Mouse (Mus musculus) kidney, embryonic 16.5 days (tissue): ENCODE measurements around the gene Lrrc47. TPM values are rescaled to one million over a fixed set of nuclear protein-coding genes. Genes with fewer than 3 reads are reported as not detected.

Experiments used
- ATAC-seq: fragments of 200-750 bp; cut with Nextera tagmentation; 2 replicates; pipeline ENCODE4 v1.8.0; 2017; ENCODE audit warnings: moderate TSS enrichment; ENCODE audit not compliant: low FRiP score, low TSS enrichment
- H3K27ac ChIP-seq: fragments of 300-500 bp; sonication (generic); 2 replicates; pipeline ENCODE4 v1.5.1; 2014; ENCODE audit warnings: low read length
- H3K27me3 ChIP-seq: fragments of 300-500 bp; sonication (generic); 2 replicates; pipeline ENCODE4 v1.6.1; 2014; ENCODE audit warnings: low read length, control low read depth, mixed read lengths; ENCODE audit not compliant: insufficient read depth
- H3K36me3 ChIP-seq: fragments of 300-500 bp; sonication (generic); 2 replicates; pipeline ENCODE4 v1.6.1; 2014; ENCODE audit warnings: low read length, control low read depth, mixed read lengths; ENCODE audit not compliant: insufficient read depth
- H3K4me1 ChIP-seq: fragments of 300-500 bp; sonication (generic); 2 replicates; pipeline ENCODE4 v1.6.1; 2014; ENCODE audit warnings: low read length, control low read depth, mixed read lengths; ENCODE audit not compliant: insufficient read depth
- H3K4me2 ChIP-seq: fragments of 300-500 bp; sonication (generic); replicated peaks from 2 replicates; pipeline ENCODE4 v1.6.1; 2014; ENCODE audit warnings: low read depth, low read length
- H3K4me3 ChIP-seq: fragments of 300-500 bp; sonication (generic); 2 replicates; pipeline ENCODE4 v1.5.1; 2014; ENCODE audit warnings: mild to moderate bottlenecking, low read length
- H3K9ac ChIP-seq: fragments of 300-500 bp; sonication (generic); replicated peaks from 2 replicates; pipeline ENCODE4 v1.6.1; 2014; ENCODE audit warnings: low read length
- H3K9me3 ChIP-seq: fragments of 300-500 bp; sonication (generic); 2 replicates; pipeline ENCODE4 v1.6.1; 2016; ENCODE audit warnings: low read length, control low read depth
- WGBS: fragments of 180-500 bp; shearing (Covaris S2); extraction: QIAGEN DNeasy Blood & Tissue Kit; methylation state at CpG from one replicate; pipeline ENCODE4 v1.1.7; 2014; 5-methylcytosine and 5-hydroxymethylcytosine counted together
- polyA plus RNA-seq: library from polyadenylated mRNA; unstranded; fragments of >200 nt; fragmentation: Nextera tagmentation; extraction: Ambion mirVana; gene quantifications from 2 replicates; pipeline ENCODE4 v1.2.1, GENCODE M21; 2015

Lrrc47 gene
- 16.8 and 21.9 TPM in 2 replicates for polyA plus RNA-seq

- H3K9ac ChIP-seq, result peak within 1 kb of the TSS; percentile 96
- peaks cover 27% of the 10 kb centered on the region for H3K36me3 ChIP-seq
- peak; percentile 96 for ATAC-seq
- H3K4me1 ChIP-seq, result peaks cover 15% of the 10 kb centered on the region
- peak within 1 kb of the TSS; percentile 100 for H3K4me3 ChIP-seq
- H3K4me2 ChIP-seq, result peak within 1 kb of the TSS; percentile 98
- 0% methylated on average over 41 of the region's 59 CpGs for WGBS
- no peaks in the 10 kb centered on the region for H3K27me3 ChIP-seq
- H3K27ac ChIP-seq, result peak within 1 kb of the TSS; percentile 50; the same call in 1 of the 2 replicates
- no peaks in the 10 kb centered on the region for H3K9me3 ChIP-seq
Observed at GRCm38 (mm10) chr4:154011646-154012089, at the start of gene Lrrc47. Gene Lrrc47 (plus strand): TSS chr4:154011731.

- no peak for ATAC-seq
- H3K4me2 ChIP-seq, result no peak overlapping the region
- H3K27me3 ChIP-seq, result no peaks in the 10 kb centered on the region
- no peak overlapping the region for H3K4me3 ChIP-seq
- no peak overlapping the region for H3K27ac ChIP-seq
- H3K4me1 ChIP-seq, result peaks cover 12% of the 10 kb centered on the region
- peaks cover 57% of the 10 kb centered on the region for H3K36me3 ChIP-seq
- no peaks in the 10 kb centered on the region for H3K9me3 ChIP-seq
- 81% methylated on average over 7 of the region's 7 CpGs for WGBS
- no peak overlapping the region for H3K9ac ChIP-seq
Observed at GRCm38 (mm10) chr4:153962631-153963030, 48.9 kb upstream of the Lrrc47 start.

DNA sequence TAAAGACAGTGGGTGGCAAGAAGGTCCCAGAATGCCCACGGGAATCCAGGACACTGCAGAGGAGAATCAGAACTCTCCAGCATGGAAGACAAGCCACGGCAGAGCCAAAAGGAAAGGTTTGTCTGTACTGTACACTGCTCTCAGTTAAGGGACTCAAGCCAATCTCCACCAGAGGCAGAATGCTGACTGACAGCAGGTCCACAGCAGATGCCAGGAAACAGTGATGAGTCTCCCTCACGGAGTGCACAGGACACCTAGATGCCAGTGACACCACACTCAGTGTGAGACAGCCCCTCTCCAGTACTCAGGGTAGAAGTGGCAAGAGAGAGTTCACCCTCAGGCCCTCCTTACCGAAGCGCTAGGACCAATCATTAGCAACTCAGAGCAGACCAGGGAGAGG is 44.9 kb upstream of the Lrrc47 start:
- Histone ChIP-seq H3K27me3 (no peaks in the 10 kb centered on the region), H3K9ac (no peak overlapping the region), H3K4me1 (no peaks in the 10 kb centered on the region), H3K9me3 (no peaks in the 10 kb centered on the region), H3K36me3 (peaks cover 60% of the 10 kb centered on the region), H3K27ac (no peak overlapping the region), H3K4me2 (no peak overlapping the region), H3K4me3 (no peak overlapping the region)
- 91% methylated on average over 5 of the region's 5 CpGs for WGBS
- ATAC-seq, result no peak

- no peaks in the 10 kb centered on the region for H3K4me1 ChIP-seq
- no peak overlapping the region for H3K4me3 ChIP-seq
- H3K36me3 ChIP-seq, result peaks cover 53% of the 10 kb centered on the region
- no peak overlapping the region for H3K4me2 ChIP-seq
- no peak overlapping the region for H3K27ac ChIP-seq
- ATAC-seq, result no peak
- no peaks in the 10 kb centered on the region for H3K27me3 ChIP-seq
- 88% methylated on average over 2 of the region's 2 CpGs for WGBS
- no peaks in the 10 kb centered on the region for H3K9me3 ChIP-seq
- no peak overlapping the region for H3K9ac ChIP-seq
Observed at GRCm38 (mm10) chr4:153967556-153967955, 44.0 kb upstream of the Lrrc47 start.

DNA sequence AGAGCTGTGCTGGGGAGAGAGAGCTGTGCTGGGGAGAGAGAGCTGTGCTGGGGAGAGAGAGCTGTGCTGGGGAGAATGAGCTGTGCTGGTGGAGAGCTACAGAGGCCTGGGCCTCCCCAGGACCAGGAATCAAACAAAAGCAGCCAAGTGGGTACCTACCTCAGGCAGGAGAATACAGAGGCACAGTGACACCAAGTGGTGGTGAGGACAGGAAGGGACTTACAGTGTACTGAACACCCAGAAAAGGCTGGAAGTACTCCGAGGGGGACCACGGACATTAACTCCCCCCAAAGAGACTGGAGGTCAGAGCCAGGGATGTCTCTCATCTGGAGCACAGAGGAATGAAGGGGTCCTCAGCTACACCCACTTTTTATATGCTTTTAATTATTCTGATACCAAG is 43.5 kb upstream of the Lrrc47 start:
- Histone ChIP-seq H3K4me1 (no peaks in the 10 kb centered on the region), H3K4me2 (no peak overlapping the region), H3K9me3 (no peaks in the 10 kb centered on the region), H3K27me3 (no peaks in the 10 kb centered on the region), H3K36me3 (peaks cover 48% of the 10 kb centered on the region), H3K27ac (no peak overlapping the region), H3K9ac (no peak overlapping the region), H3K4me3 (no peak overlapping the region)
- 79% methylated on average over 2 of the region's 2 CpGs for WGBS
- ATAC-seq, result no peak

DNA sequence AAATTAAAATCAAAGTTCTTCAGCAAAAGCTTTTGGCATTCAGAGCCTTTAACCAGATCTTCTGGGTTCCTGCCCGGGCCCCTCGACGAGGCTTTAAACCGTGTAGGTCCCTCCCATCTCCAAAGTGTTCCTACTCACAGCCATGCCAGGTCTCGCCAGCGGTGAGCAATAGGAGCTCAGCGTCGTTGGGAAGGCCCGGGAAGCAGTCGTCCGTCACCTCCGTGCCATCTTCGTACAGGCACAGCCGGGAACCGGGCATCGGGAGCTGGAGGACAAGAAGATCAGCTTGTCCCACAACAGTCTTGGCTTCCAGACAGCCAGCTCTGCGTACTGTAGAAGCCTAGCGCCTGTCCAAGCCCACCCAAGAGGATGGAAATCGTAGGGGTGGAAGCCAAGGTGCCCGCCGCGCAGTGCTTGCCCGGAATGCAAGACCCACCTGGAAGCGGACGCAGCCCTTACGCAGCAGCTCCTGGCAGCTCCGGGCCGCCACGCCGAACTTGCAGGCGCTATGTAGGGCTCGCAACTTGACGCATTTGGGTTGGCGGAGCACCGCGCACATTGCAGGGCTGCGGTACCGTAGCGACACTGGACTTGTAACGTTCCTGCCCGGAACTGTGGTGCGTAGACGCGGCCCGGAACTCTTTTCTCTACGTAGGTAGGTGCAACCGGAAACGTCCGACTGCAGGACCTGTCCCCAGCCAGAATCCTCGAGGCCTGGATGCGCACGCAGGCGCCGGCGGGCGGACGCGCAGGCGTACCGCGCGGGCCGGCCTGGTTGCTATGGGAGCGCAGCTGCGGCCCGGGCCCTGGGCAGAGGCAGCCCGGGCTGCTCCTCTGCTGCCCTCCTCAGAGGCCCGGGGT is 36.9 kb upstream of the Lrrc47 start, which contains the start of the genes Dffb and Cep104:
Dffb (minus strand) TSS at position 696 of the 861 bp plus-strand sequence.
Cep104 (plus strand) TSS at position 764 of the 861 bp plus-strand sequence.
- peak within 1 kb of the TSS; percentile 97 for H3K4me2 ChIP-seq
- H3K4me1 ChIP-seq, result peaks cover 18% of the 10 kb centered on the region
- ATAC-seq, result peak; percentile 98
- peaks cover 23% of the 10 kb centered on the region for H3K36me3 ChIP-seq
- no peaks in the 10 kb centered on the region for H3K9me3 ChIP-seq
- H3K9ac ChIP-seq, result peak within 1 kb of the TSS; percentile 94
- WGBS, result under 1% methylated on average over 68 of the region's 68 CpGs
- peak within 1 kb of the TSS; percentile 84 for H3K4me3 ChIP-seq
- H3K27me3 ChIP-seq, result no peaks in the 10 kb centered on the region
- 0 out of 2 replicates have a peak within 1 kb of the TSS, but pooled peaks have one; percentile 32 for H3K27ac ChIP-seq

DNA sequence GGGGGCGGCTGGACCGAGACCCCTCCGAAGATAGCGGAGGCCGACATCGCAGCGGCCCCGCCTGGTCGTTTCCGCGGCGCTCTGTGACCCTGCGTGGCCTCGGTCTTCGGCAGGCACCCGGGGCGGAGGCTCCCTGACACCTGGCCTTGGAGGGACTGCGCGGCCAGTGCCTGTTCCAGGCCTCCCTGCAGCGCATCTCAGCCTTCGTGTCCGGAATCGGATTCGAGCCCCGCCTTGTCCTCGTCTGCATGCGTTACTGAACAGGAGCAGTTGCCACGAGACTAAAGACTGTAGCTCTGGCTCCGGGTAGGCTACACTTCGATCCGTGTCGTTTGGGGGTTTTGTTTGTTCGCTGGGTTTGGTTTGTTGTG is 36.3 kb upstream of the Lrrc47 start:
- no peaks in the 10 kb centered on the region for H3K27me3 ChIP-seq
- H3K4me3 ChIP-seq, result peak overlapping the region; percentile 84
- peaks cover 18% of the 10 kb centered on the region for H3K4me1 ChIP-seq
- ATAC-seq, result peak; percentile 73; the same call in 1 of the 2 replicates
- H3K4me2 ChIP-seq, result peak overlapping the region; percentile 97
- under 1% methylated on average over 33 of the region's 33 CpGs for WGBS
- peak overlapping the region; percentile 94 for H3K9ac ChIP-seq
- H3K27ac ChIP-seq, result 0 out of 2 replicates have a peak overlapping the region, but pooled peaks have one; percentile 32
- peaks cover 20% of the 10 kb centered on the region for H3K36me3 ChIP-seq
- no peaks in the 10 kb centered on the region for H3K9me3 ChIP-seq

- H3K27me3 ChIP-seq, result no peaks in the 10 kb centered on the region
- peaks cover 18% of the 10 kb centered on the region for H3K4me1 ChIP-seq
- no peaks in the 10 kb centered on the region for H3K9me3 ChIP-seq
- no peak overlapping the region for H3K27ac ChIP-seq
- peaks cover 16% of the 10 kb centered on the region for H3K36me3 ChIP-seq
- H3K9ac ChIP-seq, result peak overlapping the region; percentile 94
- peak overlapping the region; percentile 84 for H3K4me3 ChIP-seq
- WGBS, result 38% methylated on average over 6 of the region's 6 CpGs
- ATAC-seq, result no peak
- peak overlapping the region; percentile 97 for H3K4me2 ChIP-seq
Observed at GRCm38 (mm10) chr4:153975768-153976167, 35.8 kb upstream of the Lrrc47 start.

GRCm38 (mm10) chr4:153979243-153979642 is 32.3 kb upstream of the Lrrc47 start:
- H3K4me2 ChIP-seq, result no peak overlapping the region
- H3K27me3 ChIP-seq, result no peaks in the 10 kb centered on the region
- peaks cover 29% of the 10 kb centered on the region for H3K36me3 ChIP-seq
- H3K4me3 ChIP-seq, result no peak overlapping the region
- H3K4me1 ChIP-seq, result peaks cover 13% of the 10 kb centered on the region
- H3K27ac ChIP-seq, result no peak overlapping the region
- no peaks in the 10 kb centered on the region for H3K9me3 ChIP-seq
- no peak overlapping the region for H3K9ac ChIP-seq
- ATAC-seq, result no peak
- WGBS, result 88% methylated on average over 10 of the region's 10 CpGs

GRCm38 (mm10) chr4:153980470-153980869 is 31.1 kb upstream of the Lrrc47 start:
- Histone ChIP-seq H3K4me3 (no peak overlapping the region), H3K27ac (no peak overlapping the region), H3K4me1 (peaks cover 11% of the 10 kb centered on the region), H3K4me2 (no peak overlapping the region), H3K9me3 (no peaks in the 10 kb centered on the region), H3K27me3 (no peaks in the 10 kb centered on the region), H3K9ac (no peak overlapping the region), H3K36me3 (peaks cover 41% of the 10 kb centered on the region)
- no peak for ATAC-seq
- WGBS, result 86% methylated on average over 11 of the region's 11 CpGs
